Mouse (Mus musculus) yolk sac, embryonic 10.5 days (tissue): ENCODE data around the gene Timd2.
A peak's percentile ranks its signal among the peaks of the same experiment; 100 is the strongest.
"Not testable (repeated sequence)": the region's sequence is repeated elsewhere in the genome, so short reads cannot be mapped to it uniquely, and the experiment has no call there.

ENCODE experiments used
- DNase-seq: peaks from one replicate; pipeline ENCODE4 v3.0.0-alpha.2; 2017; ENCODE audit warnings: low spot score

Gene Timd2

GRCm38 (mm10) chr11:46706664-46707356 lies at the start of gene Timd2:
TSS of gene Timd2 (minus strand) at chr11:46707061.
- peak; percentile 62 for DNase-seq

GRCm38 (mm10) chr11:46755714-46756113 lies 48.9 kb upstream of the Timd2 start:
- DNase-seq: not testable (repeated sequence)

- no peak for DNase-seq
Measured at GRCm38 (mm10) chr11:46754669-46755068, 47.8 kb upstream of the Timd2 start.

GRCm38 (mm10) chr11:46753662-46754061 lies 46.8 kb upstream of the Timd2 start:
- DNase-seq: peak; percentile 23

GRCm38 (mm10) chr11:46747996-46748395 lies 41.1 kb upstream of the Timd2 start:
- DNase-seq: no peak

- no peak for DNase-seq
Measured at GRCm38 (mm10) chr11:46741716-46742115, 34.9 kb upstream of the Timd2 start.

GRCm38 (mm10) chr11:46740886-46741285 lies 34.0 kb upstream of the Timd2 start:
- DNase-seq: no peak

GRCm38 (mm10) chr11:46739501-46739900 lies 32.6 kb upstream of the Timd2 start:
- DNase-seq: no peak

- DNase-seq: not testable (repeated sequence)
Measured at GRCm38 (mm10) chr11:46735076-46735475, 28.2 kb upstream of the Timd2 start, which contains the start of gene Havcr1. TSS of gene Havcr1 (plus strand) at chr11:46735080.

- DNase-seq: no peak
Measured at GRCm38 (mm10) chr11:46734617-46735016, 27.8 kb upstream of the Timd2 start.

- peak; percentile 25 for DNase-seq
Measured at GRCm38 (mm10) chr11:46733242-46733789, 26.5 kb upstream of the Timd2 start.

GRCm38 (mm10) chr11:46731541-46732070 lies 24.7 kb upstream of the Timd2 start:
- no peak for DNase-seq

GRCm38 (mm10) chr11:46698830-46699229 lies 8.0 kb downstream of the Timd2 start:
- peak; percentile 61 for DNase-seq

- no peak for DNase-seq
Measured at GRCm38 (mm10) chr11:46698278-46698655, 8.6 kb downstream of the Timd2 start.

GRCm38 (mm10) chr11:46697433-46698277 lies 9.2 kb downstream of the Timd2 start:
- DNase-seq: no peak

- not testable (repeated sequence) for DNase-seq
Measured at GRCm38 (mm10) chr11:46695849-46696248, 11.0 kb downstream of the Timd2 start.

- DNase-seq: no peak
Measured at GRCm38 (mm10) chr11:46690136-46690535, 16.7 kb downstream of the Timd2 start.

- no peak for DNase-seq
Measured at GRCm38 (mm10) chr11:46683723-46684122, 23.1 kb downstream of the Timd2 start.

GRCm38 (mm10) chr11:46682842-46683241 lies 24.0 kb downstream of the Timd2 start:
- no peak for DNase-seq

GRCm38 (mm10) chr11:46667938-46668337 lies 38.9 kb downstream of the Timd2 start:
- DNase-seq: no peak

GRCm38 (mm10) chr11:46667105-46667504 lies 39.8 kb downstream of the Timd2 start:
- DNase-seq: no peak
